Mouse (Mus musculus): ENCODE measurements around the gene Bach2.

The Bach2 gene

DNA sequence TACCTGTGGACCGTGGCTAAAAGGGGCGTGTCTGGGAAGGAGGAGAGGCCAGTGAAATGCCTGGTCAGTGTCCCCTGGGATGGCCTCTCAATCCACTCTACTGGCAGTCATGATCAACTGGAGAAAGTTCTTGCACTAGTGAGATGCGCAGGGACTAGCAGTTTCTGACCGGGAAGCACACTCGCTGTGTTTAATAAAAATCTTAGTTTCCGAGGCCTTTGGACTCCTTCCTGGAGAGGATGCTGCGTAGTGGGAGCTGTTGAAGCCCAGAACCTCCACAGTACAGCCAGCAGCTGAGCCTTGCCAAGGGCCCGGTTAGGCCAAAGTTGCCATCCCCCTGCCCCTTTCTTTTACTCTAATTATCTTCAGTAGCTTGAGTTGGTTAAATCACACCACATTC lies 148.3 kb downstream of the Bach2 start:
- DNase-seq (ENCODE audit: low read depth, low spot score), result no peak

DNA sequence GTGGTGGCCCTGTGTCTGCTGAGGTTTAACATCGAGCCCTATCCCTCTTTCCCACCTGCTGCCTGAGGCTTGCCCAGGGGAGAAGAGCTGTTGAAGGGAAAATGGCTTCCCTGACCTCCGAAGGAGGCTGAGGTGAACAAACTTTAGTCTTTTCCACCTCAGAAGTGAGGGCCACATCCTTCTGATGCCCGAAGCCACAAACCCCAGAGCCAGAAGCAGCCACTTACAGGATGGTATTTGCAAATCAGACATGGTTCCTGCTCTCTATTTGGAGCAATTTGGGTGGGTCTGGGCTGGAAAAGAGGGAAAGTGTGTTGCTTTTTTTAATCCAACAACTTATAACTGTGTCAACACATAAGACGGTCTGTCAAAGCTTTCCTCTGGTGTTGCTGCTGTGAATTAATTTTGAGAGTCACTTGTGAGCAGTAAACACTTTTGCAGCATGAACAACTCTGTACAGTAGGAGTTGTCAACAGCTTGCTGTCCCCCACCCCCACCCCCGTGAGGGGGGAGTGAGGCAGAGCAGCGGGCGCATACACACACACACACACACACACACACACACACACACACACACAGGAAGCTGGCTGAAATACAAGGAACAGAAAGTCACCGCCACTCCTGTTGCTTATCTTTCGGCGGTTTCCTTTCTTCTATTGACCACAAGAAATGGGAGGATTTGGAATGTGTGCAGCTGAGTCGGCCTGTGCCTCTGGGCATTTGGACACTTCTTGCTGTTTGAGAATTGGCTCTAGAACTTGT lies 149.1 kb downstream of the Bach2 start:
- DNase-seq (ENCODE audit: low read depth, low spot score), result no peak

DNA sequence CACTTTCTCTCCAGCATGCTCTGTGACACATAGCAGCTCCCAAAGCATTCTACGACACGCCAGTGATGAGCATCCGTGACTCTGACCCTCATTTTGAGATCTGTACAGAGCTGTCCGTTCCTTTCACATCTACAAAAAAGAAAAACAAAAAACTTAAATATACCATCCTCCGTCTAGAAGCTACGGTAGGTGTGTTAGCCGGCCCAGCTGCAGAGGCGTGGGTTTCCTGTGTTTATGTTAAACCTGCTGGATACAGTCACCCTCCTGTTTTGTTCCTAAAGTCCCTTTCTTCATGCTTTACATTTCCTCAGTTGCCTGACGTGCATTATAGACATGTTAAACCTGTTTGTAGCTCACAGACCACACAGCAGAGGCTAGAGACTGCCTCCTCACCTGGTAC lies 150.0 kb downstream of the Bach2 start:
- no peak for DNase-seq (ENCODE audit: low read depth, low spot score)

DNA sequence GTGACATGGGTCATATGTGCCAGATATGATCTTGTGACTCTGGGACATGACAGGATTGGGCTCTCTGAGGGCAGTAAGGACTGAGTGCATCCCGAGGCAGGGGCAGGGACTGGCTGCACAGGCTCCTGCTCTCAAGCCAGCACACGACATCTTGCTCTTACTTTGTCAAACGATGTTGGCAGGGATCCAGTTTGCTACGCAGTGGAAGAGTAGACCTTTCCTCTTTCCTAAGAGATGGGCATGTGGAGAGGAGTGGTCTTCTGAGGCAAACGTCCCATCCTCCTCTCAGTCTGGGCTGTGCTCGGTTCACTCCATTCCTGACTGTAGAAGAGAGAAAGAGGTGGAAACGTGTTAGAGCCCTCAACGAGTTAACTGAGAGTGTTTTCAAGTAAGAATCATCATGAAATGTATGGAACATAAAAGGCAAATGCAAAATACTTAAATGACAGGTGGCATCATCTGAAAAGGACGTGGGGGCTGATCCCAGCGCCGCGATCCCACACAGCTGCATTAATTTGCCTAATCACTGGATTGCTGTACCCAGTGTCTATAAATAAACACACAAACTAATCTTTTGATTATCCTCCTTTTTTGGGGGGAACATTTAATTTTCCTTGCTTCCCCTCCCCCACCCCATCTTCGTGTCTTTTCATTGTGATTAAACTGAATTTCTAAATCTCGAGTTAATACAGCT lies 150.7 kb downstream of the Bach2 start:
- no peak for DNase-seq (ENCODE audit: low read depth, low spot score)

DNA sequence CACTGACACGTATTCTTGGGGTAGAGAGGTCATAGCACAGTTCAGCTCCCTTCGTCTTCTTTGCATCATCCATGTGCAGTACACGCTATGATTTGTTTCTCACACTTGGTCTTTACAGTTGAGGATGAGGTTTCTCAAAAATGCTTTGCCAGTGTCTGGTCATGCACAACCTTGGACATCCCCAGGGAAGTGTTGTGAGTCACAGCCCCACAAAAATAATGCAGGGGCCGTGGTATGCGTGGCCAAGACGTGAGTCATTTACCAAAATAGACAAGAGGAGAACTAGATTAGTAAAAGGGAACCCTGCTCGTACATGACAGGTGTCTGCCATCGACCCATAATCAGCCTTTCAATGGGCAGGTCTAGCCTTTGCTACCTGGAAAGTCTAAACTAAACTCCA lies 152.7 kb downstream of the Bach2 start:
- no peak for DNase-seq (ENCODE audit: low read depth, low spot score)

DNA sequence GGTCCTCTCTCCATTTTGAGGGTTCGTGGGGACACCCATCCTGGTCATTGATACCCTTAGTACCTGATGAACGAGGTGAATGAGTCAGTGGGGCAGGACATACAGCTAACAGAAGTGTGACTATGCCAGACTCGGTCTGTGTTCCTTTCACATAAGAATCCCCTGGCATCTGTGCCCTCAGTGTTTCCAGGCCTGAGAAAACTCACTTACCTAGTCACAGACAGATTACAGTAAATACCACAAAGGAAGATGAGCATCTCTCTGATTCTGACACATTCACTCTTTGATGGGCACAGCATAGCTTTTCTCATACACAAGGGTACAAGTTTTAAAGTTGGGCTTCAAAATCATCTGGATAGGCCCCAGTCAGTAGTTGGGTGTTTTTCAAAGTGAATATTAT lies 154.6 kb downstream of the Bach2 start:
- no peak for DNase-seq (ENCODE audit: low read depth, low spot score)

DNA sequence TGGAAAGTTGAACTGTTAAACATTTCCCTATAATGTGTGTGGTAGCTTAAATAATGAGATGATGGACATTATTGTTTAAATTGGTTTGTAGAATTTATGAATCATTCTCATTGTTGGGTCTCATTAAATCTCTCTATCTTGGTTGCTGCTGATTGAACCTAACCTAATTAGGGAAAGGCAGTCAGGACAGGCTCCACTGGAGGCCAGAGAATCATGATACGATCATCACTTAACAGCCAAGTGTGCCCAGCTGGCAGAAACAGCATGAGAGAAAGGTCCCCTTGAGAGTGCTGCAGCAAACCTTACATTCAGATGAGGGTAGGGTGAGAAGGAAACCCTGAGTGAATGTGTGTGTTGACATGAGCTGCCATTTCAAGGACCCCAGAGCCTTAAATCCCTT lies 155.3 kb downstream of the Bach2 start:
- no peak for DNase-seq (ENCODE audit: low read depth, low spot score)

DNA sequence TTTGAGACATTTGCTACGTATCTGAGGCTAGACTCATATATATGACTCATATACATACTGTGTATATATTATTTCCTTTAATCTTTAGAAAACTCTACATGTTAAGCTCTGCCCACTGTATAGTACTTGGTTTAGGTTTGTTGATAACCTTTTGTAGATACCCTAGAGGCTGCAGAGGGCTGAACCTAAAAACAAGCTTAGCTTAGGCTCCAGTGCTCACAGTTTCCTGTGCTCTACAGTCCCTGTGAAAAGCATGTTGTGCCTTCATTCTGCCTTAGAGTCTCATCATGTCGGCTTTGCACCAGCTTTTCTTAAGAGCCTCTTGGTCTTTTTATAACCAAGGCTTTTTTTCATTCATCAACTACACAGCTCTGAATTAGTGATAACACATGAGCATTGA lies 156.2 kb downstream of the Bach2 start:
- no peak for DNase-seq (ENCODE audit: low read depth, low spot score)

DNA sequence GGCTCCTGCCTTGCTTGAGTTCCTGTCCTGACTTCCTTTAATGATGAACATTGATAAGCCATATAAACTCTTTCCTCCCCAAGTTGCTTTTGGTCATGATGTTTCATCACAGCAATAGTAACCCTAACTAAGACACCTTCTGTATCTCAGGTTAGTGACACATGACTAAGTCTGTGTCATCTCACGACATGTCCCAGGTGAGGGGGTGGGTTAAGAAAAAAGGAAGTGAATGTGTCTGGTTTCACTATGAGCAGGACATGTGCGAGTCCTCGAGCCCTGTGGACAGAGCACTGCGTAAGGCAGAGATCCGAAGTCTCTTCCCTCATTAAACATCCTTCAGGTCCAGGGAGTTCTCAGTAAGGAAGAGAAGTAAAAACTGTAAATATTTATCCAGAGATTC lies 162.9 kb downstream of the Bach2 start:
- no peak for DNase-seq (ENCODE audit: low read depth, low spot score)

DNA sequence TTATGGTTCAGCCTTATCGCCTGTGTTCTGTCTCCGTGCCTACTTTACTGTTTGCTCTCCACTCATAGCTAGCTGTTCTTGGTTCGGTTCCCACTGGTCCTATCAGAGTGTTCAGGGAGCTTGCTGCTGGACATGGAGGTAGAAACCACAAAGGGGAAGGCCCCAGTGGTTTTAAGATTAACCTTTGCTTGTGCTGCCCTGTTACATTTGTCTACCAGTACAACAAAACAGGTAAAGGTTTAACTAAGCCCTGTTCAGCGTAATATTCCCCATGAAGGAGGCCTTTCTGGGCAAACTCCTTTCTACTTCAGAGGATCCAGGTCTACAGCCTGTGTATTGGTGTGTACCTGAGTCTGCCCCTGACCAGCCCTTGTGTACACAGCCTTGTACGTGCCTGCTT lies 164.9 kb downstream of the Bach2 start:
- DNase-seq (ENCODE audit: low read depth, low spot score), result no peak

DNA sequence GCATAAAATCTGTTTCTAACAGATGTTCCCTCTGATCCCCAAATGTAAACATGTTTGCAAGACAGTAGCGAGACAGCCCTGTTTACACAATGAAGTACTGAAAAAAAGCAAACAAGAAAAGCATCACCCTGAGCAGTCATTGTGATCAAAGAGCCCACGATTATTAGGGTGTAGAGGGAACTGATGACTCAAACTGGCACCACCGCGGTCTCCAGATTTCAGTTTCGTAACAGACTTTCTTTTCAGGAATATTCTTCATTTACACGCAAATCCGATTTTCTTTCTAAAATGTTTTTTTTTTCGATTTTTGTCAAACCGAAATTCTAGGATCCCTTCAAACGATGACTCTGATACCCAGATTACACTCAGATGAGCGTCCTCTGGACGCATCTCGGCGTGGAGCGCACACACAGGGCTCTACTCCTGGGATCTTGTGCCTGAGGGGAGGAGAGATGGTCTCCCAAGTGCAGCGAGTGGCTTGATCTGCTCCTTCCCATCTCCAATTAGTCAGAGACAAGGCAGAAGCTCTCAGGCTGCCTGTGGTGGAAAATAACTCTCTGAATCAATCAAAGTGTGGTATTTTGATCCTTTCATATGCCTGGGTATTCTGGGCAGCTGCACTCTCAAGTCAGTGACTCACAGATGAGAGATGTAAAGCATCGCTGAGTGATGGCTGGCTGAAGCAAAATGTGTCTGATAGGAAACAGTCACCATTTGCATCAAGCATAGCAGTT lies 166.7 kb downstream of the Bach2 start:
- no peak for DNase-seq (ENCODE audit: low read depth, low spot score)

DNA sequence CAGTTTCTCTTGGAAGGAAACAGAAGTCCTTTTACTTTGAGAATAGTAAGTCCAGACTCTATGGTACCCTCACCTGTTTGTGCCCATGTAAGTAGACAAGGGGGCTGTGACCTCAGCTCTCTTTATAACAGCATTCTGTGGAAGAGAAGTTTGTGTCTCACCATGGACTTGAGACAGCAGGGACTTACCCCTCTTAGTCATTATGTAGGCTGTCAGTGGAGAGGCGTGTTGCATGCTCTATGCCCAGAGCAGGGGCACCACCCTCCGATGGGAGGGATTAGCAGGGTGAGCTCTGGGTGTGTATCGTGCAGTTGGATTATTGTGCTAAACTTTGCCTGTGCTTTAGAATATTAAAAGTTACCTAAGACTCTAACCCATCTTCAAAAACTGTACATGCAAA lies 167.4 kb downstream of the Bach2 start:
- DNase-seq (ENCODE audit: low read depth, low spot score), result no peak

DNA sequence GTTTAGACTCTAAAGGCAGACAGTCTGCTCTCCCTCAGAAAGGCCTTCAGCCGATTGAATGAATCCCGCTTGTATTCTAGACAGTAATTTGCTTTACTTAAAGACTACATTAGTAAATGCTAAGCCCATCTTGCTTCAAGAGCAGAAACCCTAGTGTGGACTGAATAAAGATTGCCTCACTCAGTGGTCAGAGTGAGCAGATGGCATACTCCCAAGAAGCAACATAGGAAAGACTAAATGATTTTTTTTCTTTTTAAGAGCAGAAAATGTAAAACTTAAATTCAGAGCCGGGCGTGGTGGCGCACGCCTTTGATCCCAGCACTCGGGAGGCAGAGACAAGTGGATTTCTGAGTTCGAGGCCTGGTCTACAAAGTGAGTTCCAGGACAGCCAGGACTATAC lies 169.9 kb downstream of the Bach2 start:
- no peak for DNase-seq (ENCODE audit: low read depth, low spot score)

DNA sequence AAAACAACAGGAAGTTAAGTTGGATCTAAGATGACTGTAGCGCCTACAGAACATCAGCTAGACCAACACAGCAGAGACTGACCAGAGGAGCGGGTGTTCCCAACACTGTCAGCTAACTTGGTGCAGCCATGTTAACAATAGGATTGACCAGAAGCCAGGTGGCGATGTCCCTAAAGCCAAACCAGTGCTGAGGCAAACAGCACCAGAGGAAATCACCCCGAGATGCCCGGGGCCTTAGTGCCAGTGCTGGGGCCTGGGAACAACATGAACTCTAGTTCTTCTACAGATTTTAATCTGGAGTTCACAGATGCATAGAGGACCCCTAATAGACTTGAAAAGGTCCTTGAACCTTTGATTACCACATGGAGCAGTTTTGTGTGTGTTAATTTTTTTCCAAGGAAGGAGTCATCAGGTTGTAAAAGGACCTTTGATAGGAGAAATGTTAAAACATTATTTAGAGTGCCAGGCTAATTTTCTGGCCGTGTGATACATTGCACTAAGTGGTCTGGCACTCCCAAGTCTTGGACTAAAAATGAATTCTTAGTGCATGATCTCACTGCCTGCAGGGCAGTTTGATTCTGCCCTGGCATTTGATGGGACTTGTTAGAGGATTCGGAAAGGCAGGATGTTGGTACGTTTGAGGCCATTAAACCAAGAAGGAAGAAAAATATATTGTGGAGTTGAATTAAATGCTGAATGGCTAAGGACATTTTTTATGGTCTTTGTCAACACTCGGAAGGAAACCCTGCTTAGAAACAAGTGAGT lies 170.7 kb downstream of the Bach2 start:
- DNase-seq (ENCODE audit: low read depth, low spot score), result no peak

DNA sequence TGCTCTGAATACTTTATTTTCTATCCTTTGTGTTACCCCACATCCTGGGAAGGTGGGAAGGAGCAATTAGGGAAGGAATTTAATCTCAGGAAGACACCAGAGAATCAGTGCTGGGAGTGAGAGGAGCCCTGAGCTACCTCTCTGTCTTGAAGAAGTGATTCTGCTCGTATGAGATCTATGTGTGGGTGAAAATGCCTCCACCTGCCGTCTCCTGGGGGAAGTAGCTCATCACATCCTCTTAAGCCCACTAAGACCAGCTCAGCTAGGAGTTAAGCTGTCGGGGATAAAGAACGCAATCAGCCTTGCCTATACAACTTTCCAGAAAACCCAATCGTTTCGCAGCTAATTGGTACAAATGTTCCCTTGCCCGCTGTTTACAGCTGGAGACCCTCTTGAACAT lies 174.5 kb downstream of the Bach2 start:
- DNase-seq (ENCODE audit: low read depth, low spot score), result no peak

DNA sequence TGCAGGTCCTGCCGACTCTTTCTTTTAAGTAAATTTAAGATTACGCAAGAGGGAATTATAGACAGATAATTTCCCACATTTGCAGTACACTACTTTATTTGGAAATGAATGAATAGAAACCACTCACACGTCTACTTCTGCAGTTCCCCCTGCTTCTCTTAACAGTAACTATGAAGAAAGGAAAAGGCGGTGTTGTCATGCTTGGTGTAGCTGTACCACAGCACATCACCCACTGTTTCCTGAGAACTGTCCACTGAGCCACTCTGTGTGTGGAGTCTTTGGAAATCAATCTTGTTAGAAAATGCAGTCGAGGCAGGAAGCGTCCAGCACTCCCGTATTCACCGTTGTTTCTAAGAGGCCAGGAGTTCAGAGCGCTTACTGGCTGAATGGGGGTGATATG lies 174.9 kb downstream of the Bach2 start:
- DNase-seq (ENCODE audit: low read depth, low spot score), result no peak

DNA sequence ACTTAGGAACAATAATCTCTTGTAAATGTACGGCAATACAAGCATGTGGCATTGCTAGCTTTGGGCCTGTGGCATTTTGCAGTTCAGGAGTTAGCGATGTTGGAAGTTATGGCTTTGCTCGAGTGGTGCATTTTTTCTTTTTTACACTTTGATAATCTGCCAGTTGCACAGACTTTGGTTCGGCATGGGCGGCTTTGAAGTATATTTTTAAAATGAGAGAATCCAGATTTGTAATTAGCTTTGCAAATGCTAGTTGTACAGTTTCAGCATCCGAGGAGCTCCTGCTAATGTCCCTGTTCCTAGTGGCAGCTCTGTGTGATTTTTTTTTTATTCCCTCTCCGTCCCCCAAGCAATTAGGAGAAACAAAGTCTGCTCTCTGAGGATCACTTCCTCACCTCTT lies 176.4 kb downstream of the Bach2 start:
- no peak for DNase-seq (ENCODE audit: low read depth, low spot score)

DNA sequence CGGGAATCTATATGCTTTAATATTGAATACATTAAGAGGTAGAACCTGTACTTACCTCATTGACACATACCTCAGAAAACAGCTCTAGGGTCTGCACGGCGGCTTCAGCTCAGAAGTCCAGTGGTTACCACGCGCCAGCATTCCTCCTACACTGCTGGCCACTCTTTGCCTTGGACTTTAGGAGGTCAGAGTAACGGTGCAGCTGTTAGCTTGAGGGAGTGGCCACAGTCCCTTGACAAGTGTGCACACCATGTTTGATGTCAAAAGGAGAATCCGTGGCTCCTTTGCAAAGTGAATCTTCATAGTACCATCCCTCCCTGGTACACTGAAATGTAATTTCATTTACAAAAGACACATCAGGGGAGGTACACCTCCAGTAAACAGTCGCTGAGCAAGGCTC lies 179.3 kb downstream of the Bach2 start:
- DNase-seq (ENCODE audit: low read depth, low spot score), result no peak

DNA sequence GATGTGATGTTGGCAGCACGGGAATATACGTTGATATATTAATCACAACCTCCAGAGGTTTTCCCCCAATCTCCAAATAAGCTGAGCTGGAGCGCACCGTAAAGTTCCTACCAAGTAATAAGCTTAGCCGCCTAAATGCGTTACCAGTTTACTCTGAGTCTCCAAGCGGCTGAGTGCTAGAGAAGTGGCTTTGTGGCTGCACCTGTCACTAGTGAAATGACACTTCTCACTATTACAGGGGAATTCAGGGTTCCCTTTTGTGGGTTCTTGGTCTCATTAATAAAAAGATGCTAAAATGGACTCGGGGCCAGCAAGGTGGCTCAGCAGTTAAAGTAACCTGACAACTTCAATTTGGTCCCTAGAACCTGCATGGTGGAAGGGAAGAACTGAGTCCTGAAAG lies 183.0 kb downstream of the Bach2 start:
- no peak for DNase-seq (ENCODE audit: low read depth, low spot score)

DNA sequence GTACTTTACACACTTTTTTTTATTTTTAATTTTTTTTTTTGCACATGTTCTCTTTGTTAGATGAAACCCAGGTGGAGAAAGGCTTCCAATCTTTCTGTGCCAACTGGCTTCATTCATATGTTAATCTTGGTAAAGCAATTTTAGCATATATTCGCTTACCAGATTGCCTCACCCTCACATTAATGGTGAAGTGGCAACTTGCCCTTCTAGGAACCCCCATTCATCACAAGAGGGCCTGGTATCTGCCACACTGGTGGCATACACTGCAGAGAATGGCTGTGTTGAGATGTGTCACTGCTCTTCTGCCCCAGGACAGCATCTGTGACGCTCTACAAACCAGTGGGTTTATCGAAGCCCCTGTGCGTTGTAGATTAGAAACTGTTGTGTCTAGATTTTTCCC lies 183.8 kb downstream of the Bach2 start:
- DNase-seq (ENCODE audit: low read depth, low spot score), result no peak

DNA sequence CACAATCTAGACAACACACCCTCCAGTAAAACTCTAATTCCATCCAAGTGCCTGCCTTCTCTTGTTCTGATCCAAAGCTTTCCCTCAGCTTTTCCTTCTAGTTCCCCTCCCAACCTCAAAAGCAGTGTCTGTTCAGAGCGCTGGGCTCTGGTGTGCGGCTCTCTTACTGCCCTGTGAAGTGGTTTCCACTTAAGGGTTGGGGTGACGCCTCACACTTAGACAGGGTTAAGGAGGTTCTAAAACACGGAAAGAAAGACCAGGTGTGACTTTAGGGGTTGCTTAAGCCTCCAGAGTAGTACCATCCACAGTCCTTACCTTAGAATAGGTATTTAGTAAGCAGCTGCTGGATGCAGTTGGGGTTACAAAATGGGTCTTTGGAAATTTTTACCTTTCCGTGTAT lies 185.1 kb downstream of the Bach2 start:
- DNase-seq (ENCODE audit: low read depth, low spot score), result no peak

DNA sequence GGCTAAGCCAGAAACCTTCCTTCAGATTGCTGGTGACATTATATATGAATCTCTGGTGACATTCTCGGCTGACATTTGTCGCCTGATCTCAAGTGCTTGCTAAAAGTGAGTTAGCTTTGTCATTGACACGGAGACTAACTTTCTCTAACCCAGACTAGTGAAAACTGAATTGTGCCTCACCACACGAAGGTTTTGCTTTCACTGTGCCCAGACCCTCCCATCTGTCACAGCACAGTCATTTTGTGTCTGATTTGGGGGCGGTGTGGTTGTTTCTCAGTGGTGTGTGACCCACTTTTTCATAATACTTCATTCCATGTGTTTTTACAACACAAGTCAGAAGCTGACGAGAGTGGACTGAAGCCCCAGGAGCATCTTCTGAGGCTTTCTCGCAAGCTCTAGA lies 185.8 kb downstream of the Bach2 start:
- DNase-seq (ENCODE audit: low read depth, low spot score), result no peak

All from brain, embryonic 18.5 days (tissue).